Mouse (Mus musculus): ENCODE measurements around the gene Ank2. TPM values are rescaled to one million over a fixed set of nuclear protein-coding genes. Genes with fewer than 3 reads are reported as not detected.

The Ank2 gene
- polyA plus RNA-seq, 1 experiment: 0.29 TPM

DNA sequence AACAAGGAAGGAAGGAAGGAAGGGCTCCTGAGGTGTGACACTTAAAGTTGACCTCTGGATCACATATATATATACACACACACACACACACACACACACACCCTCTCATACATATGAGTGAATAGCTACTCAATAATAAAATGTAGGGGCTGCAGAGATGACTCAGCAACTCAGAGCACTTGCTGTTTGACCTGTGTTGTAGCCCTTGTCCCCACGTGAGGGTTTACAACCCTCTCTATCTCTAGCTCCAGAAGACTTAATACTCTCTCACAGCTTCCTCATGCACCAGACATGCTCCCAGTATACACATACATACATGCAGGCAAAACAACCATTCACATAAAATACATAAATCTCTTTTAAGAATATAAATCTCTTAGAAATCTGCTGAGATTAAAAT is 369.4 kb downstream of the Ank2 start:
- Histone ChIP-seq H3K4me3 (replicated peaks) (no peak overlapping the region), H3K27me3 (ENCODE audit: control insufficient read depth) (no peaks in the 10 kb centered on the region)
- TF ChIP-seq TAL1 (IDR thresholded peaks at IDR 0.05; ENCODE audit: low read length) (no peak), GATA1 (IDR thresholded peaks at IDR 0.05; ENCODE audit: low read length) (no peak)

DNA sequence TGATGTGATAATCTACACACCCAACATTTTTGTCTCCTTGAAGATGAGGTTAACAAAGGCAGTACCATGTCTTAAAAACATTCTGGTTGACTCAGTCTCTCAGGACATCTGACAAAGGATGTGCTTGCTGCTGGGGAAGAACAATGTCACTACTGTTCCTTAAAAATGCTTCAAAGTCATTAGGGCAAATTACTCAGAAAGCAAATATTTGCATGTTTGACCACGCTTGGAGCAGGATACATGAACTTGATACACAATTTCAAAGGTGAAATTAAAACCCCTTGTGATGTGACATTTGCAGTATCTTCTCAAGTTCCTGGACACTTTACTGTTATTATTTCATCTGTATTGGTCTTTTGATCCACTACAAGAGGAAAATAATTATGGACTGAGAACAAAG is 371.5 kb downstream of the Ank2 start:
- H3K9me3 ChIP-seq (ENCODE audit: control insufficient read depth, low read length): peaks cover 3% of the 10 kb centered on the region; the same call in 1 of the 2 replicates
- H3K4me1 ChIP-seq (ENCODE audit: control insufficient read depth): no peaks in the 10 kb centered on the region
- no peak overlapping the region for H3K4me3 ChIP-seq (replicated peaks)
- H3K27me3 ChIP-seq (ENCODE audit: control insufficient read depth): no peaks in the 10 kb centered on the region
- TF ChIP-seq TAL1 (IDR thresholded peaks at IDR 0.05; ENCODE audit: low read length): no peak
- no peak for TF ChIP-seq GATA1 (IDR thresholded peaks at IDR 0.05; ENCODE audit: low read length)
- no peaks in the 10 kb centered on the region for H3K36me3 ChIP-seq (ENCODE audit: control insufficient read depth)

More for the DNA sequence above, 369.4 kb downstream of the Ank2 start:
- no peaks in the 10 kb centered on the region; the same call in 1 of the 2 replicates for H3K9me3 ChIP-seq (ENCODE audit: control insufficient read depth, low read length)
- H3K4me1 ChIP-seq (ENCODE audit: control insufficient read depth): no peaks in the 10 kb centered on the region
- no peaks in the 10 kb centered on the region for H3K36me3 ChIP-seq (ENCODE audit: control insufficient read depth)

DNA sequence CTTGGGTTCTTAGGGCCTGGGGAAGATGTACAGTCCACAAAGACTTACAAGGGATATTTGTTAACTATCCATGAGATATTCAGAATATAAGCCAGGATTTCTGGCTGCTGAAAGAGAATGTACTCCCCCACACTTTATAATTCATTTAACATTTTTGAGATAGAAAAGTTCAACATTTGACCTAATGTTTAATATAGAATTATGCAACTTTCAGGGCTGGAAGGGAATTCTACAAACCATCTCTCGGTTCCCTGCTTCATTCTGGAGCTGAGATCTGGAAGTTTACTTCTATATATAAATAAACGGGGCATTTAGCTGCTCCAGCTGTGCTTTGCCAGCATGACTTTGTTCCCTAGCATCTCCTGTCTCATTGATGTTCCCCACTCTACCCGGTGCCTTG is 372.9 kb downstream of the Ank2 start:
- Histone ChIP-seq H3K36me3 (ENCODE audit: control insufficient read depth) (no peaks in the 10 kb centered on the region), H3K9me3 (ENCODE audit: control insufficient read depth, low read length) (peaks cover 3% of the 10 kb centered on the region; the same call in 1 of the 2 replicates), H3K4me3 (replicated peaks) (no peak overlapping the region), H3K4me1 (ENCODE audit: control insufficient read depth) (no peaks in the 10 kb centered on the region), H3K27me3 (ENCODE audit: control insufficient read depth) (no peaks in the 10 kb centered on the region)
- TF ChIP-seq GATA1 (IDR thresholded peaks at IDR 0.05; ENCODE audit: low read length) (no peak), TAL1 (IDR thresholded peaks at IDR 0.05; ENCODE audit: low read length) (no peak)

DNA sequence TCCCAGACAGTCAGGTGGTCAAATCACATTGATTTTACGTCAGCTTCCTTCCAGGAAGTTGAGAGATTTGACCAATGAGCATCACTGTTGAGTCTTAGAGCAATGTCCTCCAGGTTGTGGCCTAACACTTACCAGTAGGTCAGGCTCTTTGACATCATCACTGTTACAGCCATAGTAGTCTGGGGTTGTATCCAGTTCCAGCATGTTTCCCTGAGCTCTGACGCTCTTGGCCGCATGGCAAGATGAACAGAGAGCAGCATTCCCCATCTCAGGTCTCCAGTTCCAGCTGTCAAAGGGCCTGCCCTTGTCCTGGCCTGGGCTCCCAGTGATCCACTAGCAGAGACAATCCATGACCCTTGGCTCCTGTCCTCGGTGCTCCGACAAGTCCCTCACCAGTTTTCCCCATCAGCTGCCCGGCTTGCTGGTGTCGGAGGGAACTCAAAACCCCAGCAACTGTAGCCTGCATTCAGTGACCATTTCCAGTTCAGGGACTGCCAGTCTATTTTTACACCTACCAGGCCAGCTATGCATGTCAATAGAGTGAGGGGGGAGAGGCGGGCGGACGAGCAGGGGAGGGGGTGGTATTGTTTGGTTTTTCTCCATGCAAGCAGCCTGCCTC is 374.7 kb downstream of the Ank2 start:
- Histone ChIP-seq H3K27me3 (ENCODE audit: control insufficient read depth) (no peaks in the 10 kb centered on the region), H3K4me3 (replicated peaks) (no peak overlapping the region)

DNA sequence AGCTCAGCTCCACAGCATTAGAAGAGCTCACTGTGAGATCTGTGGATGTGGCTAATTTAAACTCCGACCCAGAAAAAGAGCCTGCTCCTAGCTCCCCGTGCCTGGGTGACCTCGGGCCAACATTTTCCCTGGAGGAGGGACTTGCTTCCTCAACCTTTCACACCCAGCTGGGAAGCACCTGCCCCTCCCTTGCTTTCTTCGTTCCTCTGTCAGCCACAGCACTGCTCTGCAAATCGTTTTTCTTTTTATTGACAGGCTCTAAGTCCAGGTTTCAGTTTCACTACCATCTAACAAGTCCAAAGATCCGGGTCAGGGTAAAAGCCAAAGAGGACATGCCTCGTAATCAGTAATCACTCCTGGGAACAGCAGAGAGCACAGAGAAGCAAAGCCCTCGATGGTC is 375.8 kb downstream of the Ank2 start:
- TF ChIP-seq TAL1 (IDR thresholded peaks at IDR 0.05; ENCODE audit: low read length) (no peak), GATA1 (IDR thresholded peaks at IDR 0.05; ENCODE audit: low read length) (no peak)
- Histone ChIP-seq H3K27me3 (ENCODE audit: control insufficient read depth) (no peaks in the 10 kb centered on the region), H3K4me1 (ENCODE audit: control insufficient read depth) (no peaks in the 10 kb centered on the region), H3K9me3 (ENCODE audit: control insufficient read depth, low read length) (peaks cover 6% of the 10 kb centered on the region; the same call in 1 of the 2 replicates), H3K36me3 (ENCODE audit: control insufficient read depth) (no peaks in the 10 kb centered on the region), H3K4me3 (replicated peaks) (no peak overlapping the region)

More for the DNA sequence above, 374.7 kb downstream of the Ank2 start:
- no peak for TF ChIP-seq TAL1 (IDR thresholded peaks at IDR 0.05; ENCODE audit: low read length)
- no peak for TF ChIP-seq GATA1 (IDR thresholded peaks at IDR 0.05; ENCODE audit: low read length)
- Histone ChIP-seq H3K9me3 (ENCODE audit: control insufficient read depth, low read length) (peaks cover 6% of the 10 kb centered on the region; the same call in 1 of the 2 replicates), H3K36me3 (ENCODE audit: control insufficient read depth) (no peaks in the 10 kb centered on the region), H3K4me1 (ENCODE audit: control insufficient read depth) (no peaks in the 10 kb centered on the region)

DNA sequence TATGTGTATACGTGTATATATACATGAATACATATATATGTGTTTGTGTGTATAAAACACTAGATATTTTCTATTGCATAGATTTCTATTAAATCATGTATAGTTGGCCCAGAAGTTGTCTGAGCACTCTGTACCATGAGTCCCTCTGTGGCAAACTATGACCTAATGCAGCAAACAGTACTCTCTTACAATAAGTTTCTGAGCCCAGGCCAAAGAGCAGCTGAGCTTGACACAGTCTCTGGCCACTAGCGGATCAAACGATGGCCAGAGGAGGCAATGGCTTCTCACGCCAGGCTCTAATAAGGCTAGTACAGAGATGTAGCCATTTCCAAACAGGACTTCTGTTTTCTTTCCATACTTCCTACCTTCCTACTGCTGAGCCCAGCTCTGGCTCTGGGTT is 380.4 kb downstream of the Ank2 start:
- Histone ChIP-seq H3K4me1 (ENCODE audit: control insufficient read depth) (no peaks in the 10 kb centered on the region), H3K9me3 (ENCODE audit: control insufficient read depth, low read length) (peaks cover 7% of the 10 kb centered on the region; the same call in 1 of the 2 replicates), H3K36me3 (ENCODE audit: control insufficient read depth) (no peaks in the 10 kb centered on the region), H3K27me3 (ENCODE audit: control insufficient read depth) (no peaks in the 10 kb centered on the region), H3K4me3 (replicated peaks) (no peak overlapping the region)
- no peak for TF ChIP-seq GATA1 (IDR thresholded peaks at IDR 0.05; ENCODE audit: low read length)
- no peak for TF ChIP-seq TAL1 (IDR thresholded peaks at IDR 0.05; ENCODE audit: low read length)

DNA sequence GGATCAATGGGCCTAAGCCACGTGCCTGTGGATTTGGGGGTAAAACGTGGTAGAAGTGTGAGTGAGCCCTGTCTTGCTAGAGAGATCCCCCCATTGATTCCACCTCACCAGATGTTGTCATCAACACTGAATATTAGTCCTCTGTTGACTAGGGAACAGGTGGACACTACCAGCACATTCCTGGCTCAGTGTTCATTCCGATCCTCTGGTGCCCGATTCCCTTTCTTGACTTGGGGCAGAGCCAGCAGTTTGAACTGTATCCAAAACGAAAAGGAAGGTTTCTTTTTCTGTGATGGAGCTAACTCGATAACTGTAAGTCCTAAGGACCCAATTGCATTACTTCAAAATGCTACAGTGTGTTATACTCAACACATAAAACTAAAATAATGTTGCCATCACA is 382.9 kb downstream of the Ank2 start:
- no peaks in the 10 kb centered on the region for H3K36me3 ChIP-seq (ENCODE audit: control insufficient read depth)
- H3K4me1 ChIP-seq (ENCODE audit: control insufficient read depth): no peaks in the 10 kb centered on the region
- no peak overlapping the region for H3K4me3 ChIP-seq (replicated peaks)
- H3K9me3 ChIP-seq (ENCODE audit: control insufficient read depth, low read length): peaks cover 9% of the 10 kb centered on the region
- TF ChIP-seq GATA1 (IDR thresholded peaks at IDR 0.05; ENCODE audit: low read length): no peak
- no peak for TF ChIP-seq TAL1 (IDR thresholded peaks at IDR 0.05; ENCODE audit: low read length)
- no peaks in the 10 kb centered on the region for H3K27me3 ChIP-seq (ENCODE audit: control insufficient read depth)

DNA sequence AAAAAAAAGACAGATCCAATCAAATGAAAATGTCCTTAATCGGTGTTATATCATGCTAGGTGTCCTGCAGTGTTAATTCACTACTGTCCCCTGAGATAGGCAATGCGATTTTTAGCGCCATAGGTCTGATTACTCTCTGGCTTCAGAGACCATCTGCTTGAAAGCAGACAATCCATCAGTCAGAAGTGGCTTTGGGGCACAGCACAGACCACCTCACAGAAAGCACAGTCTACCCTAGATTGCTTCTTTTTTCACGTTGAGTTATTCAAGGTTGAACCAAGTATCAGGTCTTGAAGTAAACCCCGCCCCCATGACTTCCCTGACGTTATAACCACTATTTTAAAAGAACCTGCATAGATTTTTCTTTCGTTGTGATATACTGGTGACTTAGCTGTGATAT is 385.9 kb downstream of the Ank2 start:
- H3K27me3 ChIP-seq (ENCODE audit: control insufficient read depth): no peaks in the 10 kb centered on the region
- H3K36me3 ChIP-seq (ENCODE audit: control insufficient read depth): no peaks in the 10 kb centered on the region
- H3K4me3 ChIP-seq (replicated peaks): no peak overlapping the region
- peaks cover 8% of the 10 kb centered on the region for H3K9me3 ChIP-seq (ENCODE audit: control insufficient read depth, low read length)
- no peaks in the 10 kb centered on the region for H3K4me1 ChIP-seq (ENCODE audit: control insufficient read depth)
- TF ChIP-seq GATA1 (IDR thresholded peaks at IDR 0.05; ENCODE audit: low read length) (no peak), TAL1 (IDR thresholded peaks at IDR 0.05; ENCODE audit: low read length) (no peak)

DNA sequence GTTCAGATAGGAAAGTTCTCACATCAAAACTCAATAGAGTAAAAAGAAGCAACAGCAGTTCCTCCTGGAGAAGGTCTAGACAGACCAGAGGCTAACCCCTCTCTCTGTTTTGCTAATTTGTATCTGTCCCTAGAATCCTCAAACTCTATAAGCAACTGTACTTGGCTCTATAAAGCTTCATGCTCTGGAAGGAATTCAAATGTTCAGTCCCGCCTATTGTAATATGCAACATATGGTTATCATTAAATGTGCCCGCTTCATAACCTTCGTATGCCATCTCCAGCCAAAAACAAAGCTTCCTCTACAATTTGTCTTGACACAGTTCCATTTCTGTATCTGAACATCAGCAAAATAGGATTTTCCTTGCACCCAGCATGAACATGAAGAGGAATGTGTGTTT is 389.7 kb downstream of the Ank2 start:
- TF ChIP-seq GATA1 (IDR thresholded peaks at IDR 0.05; ENCODE audit: low read length) (no peak), TAL1 (IDR thresholded peaks at IDR 0.05; ENCODE audit: low read length) (no peak)
- no peaks in the 10 kb centered on the region for H3K36me3 ChIP-seq (ENCODE audit: control insufficient read depth)

DNA sequence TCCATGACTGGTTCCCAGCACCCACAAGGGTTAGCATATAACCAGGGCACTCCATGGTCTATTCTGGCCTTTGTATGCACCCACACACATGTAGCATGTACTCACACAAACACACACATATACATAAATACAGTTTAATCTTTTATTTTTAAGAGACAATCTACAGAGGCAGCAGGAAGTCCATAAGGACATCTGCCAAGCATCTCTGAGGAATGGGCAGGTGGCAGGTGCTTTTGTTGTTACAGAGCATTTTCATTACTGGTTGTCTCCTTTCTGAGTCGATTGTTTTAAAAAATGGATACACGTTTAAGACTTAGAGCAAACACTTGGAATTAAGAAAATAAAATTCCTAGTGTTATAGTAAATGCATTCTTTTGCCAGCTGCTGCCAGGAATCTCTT is 390.7 kb downstream of the Ank2 start:
- H3K4me3 ChIP-seq (replicated peaks): no peak overlapping the region
- TF ChIP-seq TAL1 (IDR thresholded peaks at IDR 0.05; ENCODE audit: low read length): no peak
- TF ChIP-seq GATA1 (IDR thresholded peaks at IDR 0.05; ENCODE audit: low read length): no peak
- no peaks in the 10 kb centered on the region for H3K4me1 ChIP-seq (ENCODE audit: control insufficient read depth)
- H3K9me3 ChIP-seq (ENCODE audit: control insufficient read depth, low read length): peaks cover 14% of the 10 kb centered on the region
- no peaks in the 10 kb centered on the region for H3K36me3 ChIP-seq (ENCODE audit: control insufficient read depth)
- no peaks in the 10 kb centered on the region for H3K27me3 ChIP-seq (ENCODE audit: control insufficient read depth)

More for the DNA sequence above, 389.7 kb downstream of the Ank2 start:
- Histone ChIP-seq H3K4me3 (replicated peaks) (no peak overlapping the region), H3K9me3 (ENCODE audit: control insufficient read depth, low read length) (peaks cover 14% of the 10 kb centered on the region), H3K4me1 (ENCODE audit: control insufficient read depth) (no peaks in the 10 kb centered on the region), H3K27me3 (ENCODE audit: control insufficient read depth) (no peaks in the 10 kb centered on the region)
